Mouse (Mus musculus) CH12F3 (cell line): ENCODE results near the gene Rrbp1.

Source experiments
- in situ Hi-C: fragments of 300-500 bp; cut with MboI; formaldehyde crosslinking; loops from 2 replicates; pipeline ENCODE4 v1.14.3; 2020; ENCODE audit warnings: low sequenced_read_pairs

Gene Rrbp1

GRCm38 (mm10) chr2:143962192-143962591, 48.9 kb downstream of the Rrbp1 start:
- in situ Hi-C loops: no loop called here

DNA sequence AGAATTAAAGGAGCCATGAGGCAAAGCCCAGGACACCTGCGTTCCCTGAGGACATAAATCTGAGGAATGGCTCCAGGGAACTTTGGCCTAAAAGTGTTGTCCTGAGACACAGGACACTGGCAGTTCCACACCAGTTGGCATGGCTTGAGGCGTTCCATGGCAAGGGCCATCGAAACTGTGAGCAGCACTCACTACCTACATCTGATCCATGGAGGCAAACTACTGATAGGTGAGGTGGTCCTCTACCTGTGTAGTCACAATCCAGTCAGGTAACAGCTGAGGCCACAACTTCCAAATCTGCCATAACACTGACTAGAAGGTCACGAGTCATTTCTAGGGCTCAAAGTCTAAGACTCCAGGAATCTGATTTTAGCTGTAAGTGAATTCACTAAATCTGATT, 55.3 kb downstream of the Rrbp1 start:
- in situ Hi-C loops: no loop called here

DNA sequence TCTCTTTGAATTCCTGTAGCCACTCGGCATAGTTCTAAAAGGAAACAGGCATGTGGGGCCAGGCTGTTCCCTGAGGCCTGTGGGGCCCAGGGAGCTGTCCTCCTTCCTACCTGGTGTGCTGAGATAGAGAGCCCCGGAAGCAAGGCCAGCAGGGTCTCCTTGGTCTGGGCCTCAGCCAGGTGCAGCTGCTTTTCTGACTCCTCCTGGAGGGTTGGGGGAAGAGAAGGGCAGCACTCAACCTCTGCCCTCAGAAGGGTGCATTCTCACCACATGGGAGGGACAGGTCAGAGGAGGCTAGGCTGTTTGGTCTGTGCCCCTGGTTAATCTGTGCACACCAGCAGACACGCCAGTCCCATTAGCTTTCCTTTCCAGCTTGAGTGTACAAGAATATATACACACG, 56.1 kb downstream of the Rrbp1 start:
- in situ Hi-C loops: no loop called here

- in situ Hi-C loops: no loop called here
Measured at GRCm38 (mm10) chr2:143953944-143954343, 57.1 kb downstream of the Rrbp1 start.

DNA sequence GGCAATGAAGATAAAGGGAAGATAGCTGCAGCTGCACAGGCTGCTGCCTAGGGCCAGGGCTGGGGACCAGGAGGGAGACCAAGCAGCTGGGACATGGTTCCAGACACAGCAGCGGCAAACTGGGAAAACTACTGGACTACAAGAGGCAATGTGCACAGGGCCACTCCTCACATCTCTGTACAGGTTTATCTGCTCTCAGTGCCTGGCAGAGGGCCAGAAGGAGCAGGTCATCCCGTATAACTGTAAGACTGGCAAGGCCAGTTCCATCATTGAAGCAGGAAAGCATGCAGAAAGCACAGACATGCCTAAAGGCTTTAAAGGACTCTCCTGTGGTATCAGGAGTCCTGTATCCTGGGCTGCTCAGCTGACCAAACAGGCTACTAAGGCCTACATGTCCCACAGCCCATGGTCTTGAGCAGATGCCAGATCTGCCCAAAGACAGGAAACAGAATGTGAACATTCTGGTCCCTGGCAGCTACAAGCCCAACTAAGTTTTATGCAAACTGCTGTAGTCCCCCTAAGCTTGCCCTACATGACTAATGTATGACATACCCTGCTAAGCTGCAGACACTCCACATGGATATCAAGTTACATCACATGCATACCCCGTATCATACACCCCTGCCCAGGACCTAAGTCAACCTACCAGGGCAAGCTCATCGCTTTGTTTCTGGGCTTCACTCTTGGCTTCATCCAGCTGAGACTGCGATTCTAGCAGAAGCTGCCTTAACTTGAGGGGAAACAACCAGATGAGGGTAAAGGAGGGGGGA, 59.3 kb downstream of the Rrbp1 start:
- in situ Hi-C loops: no loop called here

DNA sequence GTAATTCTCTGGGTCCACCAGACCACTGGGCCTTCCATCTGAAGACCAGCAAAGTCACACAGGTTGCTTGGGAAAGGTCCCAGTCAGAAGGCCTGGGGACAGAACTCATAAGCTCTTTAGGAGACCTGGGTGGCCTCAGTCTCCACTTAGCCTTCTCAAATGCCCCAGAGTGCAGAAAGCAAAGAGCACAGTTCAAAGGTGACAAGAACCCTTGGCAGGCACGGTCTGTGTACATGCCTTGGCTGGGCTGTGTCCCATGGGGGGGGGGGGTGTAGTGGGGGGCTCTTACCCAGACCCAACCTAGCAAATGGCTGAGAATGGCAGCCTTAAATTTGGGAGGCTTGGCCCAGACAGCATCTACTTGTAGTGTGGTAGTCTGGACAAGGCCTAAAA, 60.0 kb downstream of the Rrbp1 start:
- in situ Hi-C loops: no loop called here

DNA sequence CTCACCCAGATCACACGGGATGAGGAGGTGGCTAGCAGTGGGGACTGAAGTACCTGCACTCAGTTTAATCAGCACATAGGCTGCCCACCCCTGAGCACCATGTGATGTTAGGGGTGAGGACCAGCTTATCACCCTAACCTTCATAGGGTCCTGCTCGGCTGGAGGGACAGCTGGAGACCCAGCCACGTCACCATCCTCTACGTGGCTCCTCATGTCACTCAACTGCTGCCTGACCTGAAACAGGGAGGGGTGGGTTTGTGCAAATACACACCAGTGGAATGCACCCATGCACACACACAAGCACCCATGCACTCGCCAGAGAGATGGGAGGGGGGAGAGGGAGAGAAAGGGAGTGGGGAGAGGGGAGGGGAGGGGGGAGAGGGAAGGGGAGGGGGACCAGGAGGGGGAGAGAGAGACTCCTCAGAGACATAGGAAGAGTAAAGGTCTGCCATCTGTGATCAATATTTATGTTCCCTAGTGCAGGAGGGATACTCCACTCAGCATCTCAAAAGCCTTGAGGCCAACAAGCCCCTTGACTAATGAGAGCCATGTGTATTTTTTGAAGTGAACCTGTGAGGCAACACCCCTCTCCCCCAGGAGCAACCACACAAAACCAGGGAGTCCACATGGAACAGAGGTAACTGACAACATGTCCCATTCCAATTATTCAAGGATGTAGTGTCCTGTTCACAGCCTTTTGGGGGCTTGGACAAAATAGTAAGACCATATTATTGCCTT, 60.6 kb downstream of the Rrbp1 start:
- in situ Hi-C loops: no loop called here

DNA sequence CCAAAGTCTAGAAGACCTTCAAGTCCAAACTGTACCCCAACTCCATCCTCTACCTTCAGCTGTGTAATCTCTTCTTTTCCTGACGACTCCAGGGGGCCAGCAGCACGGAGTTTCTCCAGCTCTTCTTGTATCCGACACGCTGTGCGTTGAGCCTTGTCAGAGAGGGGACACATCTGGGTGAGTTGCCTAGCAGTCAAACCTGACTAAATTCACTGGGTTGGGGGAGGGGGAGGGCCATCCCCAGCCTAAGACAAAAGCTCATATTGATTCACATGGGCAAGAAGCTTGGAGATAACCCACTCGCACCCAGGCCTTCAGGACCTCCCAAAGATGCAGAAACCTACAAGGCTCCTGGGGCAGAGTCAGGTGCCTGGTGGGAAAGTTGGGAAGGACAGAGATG, 61.8 kb downstream of the Rrbp1 start:
- in situ Hi-C loops: no loop called here

DNA sequence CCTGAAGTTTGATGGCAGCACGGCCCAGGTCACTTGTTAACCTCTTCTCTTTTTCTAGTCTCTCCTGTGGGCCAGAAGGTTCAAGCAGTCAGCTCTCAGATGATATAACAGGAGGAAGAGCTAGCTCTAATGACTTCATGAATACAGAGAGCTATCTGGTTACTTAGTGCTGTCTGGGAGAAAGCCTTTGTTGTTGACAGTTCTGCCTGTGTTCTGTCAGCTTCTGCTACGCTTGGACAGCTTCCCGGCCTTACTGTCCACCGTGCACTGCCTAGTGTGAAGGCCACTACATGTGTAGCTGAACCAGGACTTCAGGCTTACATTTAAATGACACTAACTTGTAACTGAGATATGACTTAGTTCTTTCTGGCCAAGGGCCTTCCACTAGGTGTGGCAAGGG, 62.6 kb downstream of the Rrbp1 start:
- in situ Hi-C loops: no loop called here

DNA sequence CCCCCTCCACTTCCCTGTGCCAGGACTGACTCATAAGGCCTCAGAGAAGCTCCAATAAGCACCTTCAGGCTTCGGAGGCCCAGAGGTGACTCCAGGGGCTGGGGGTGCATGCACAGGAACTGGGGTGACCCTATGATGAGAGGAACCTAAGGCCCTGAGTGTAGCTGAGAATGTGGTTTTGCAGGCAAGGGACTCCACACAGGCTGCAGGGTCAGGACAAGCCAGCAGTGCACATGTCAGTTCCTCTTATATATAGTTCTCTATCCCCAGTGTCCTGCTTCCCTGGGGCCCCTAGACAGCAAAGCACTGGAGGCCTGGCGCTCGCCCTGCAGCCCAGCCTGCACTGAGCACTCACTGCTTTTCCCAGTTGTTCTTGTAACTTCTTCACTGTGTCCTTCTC, 63.1 kb downstream of the Rrbp1 start:
- in situ Hi-C loops: no loop called here

- in situ Hi-C loops: no loop called here
Measured at GRCm38 (mm10) chr2:143946399-143946798, 64.7 kb downstream of the Rrbp1 start.

DNA sequence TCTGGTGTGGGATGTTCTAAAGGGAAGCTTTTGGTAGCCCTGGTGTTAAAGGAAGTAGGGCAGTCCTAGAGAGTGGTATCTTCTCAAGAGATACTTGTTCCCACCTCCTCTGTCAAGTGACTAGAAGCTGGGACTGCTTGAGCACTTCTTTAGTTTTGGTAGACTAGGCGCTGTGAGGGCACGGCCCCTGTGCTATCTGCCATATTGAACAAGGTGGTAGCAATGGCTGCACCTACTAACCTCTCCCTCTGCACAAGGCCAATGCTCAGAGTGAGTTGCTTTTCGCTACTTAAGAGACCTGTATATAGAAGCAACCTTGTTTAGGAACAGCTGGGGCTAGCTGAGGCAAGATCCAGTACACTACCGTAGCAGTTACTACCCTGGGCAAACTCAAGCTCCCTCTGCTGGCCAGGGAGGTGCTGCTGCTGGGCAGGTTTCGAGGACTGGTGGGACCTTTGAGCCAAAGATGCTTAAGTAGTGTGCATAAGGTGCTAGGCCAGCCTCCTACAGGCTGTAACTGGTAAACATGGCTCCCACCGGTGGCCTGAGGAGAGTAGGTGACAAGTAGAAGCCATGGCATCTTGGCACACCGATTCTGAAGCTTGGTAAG, 65.5 kb downstream of the Rrbp1 start:
- in situ Hi-C loops: no loop called here

DNA sequence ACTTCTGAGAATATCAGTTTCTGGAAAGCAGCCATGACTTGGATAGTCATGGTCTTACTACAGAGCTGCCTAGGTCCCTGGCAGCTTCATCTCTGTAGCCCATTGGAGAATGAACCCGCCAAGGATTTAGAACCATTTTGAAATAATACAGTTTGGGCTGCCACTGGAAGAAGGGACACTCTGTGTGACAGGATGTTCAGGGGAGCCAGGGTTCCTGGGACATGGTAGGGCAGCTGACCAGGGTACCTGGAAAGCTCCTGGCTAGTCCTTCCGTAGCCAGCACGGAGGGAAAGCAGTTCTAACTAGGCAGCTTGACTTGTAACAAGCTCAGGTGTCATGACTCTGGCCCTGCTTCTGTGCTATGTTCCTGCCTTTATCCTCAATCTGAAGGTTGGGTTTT, 66.3 kb downstream of the Rrbp1 start:
- in situ Hi-C loops: no loop called here

GRCm38 (mm10) chr2:143940406-143940805, 70.7 kb downstream of the Rrbp1 start:
- in situ Hi-C loops: no loop called here

DNA sequence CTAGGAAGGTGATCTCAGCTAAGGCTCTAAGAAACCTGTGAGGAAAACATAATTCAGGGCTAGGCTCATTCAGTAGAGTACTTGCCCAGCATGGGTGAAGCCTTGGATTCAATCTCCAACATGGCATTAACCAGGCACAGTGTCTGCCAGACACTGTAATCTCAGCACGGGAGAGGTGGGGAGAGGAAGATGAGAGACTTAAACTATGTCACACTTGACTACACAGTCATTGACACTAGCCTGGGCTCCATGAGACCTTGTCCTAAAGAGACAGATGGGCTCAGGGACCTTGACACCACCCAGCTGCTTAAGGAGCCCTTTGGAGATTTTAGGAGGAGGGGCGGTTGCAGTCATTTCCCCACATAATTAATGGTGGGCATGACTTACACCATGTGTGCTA, 73.2 kb downstream of the Rrbp1 start:
- in situ Hi-C loops: no loop called here

GRCm38 (mm10) chr2:143934439-143934838, 76.6 kb downstream of the Rrbp1 start:
- in situ Hi-C loops: no loop called here

GRCm38 (mm10) chr2:143933516-143933915, 77.5 kb downstream of the Rrbp1 start:
- in situ Hi-C loops: no loop called here

DNA sequence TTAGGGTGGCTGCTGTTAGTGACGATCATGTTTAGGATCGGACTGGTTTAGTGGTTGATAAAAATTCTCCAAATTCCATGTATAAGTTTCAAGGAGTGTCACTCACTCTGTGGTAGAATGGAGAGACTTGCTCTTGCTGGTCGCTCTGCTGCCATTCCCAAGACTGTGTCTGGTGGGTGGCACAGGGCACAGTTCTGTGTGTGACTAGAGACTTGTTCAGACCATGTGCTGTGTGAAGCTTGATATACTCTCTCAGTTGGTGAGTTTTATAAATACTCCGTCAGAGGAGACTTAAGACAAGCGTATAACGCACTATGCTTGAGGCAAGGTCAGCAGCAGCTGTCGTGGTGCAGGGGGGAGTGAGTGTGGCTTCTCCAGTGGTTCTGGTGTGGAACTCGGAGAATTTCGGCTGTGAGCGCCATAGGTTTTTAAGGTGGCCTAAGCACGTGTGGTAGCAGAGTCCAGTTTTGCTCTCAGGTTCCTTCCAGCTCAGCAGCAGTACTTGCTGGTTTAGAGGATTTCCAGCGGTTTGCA, 78.7 kb downstream of the Rrbp1 start:
- in situ Hi-C loops: no loop called here

GRCm38 (mm10) chr2:143929607-143930311, 81.3 kb downstream of the Rrbp1 start:
- in situ Hi-C loops: no loop called here

GRCm38 (mm10) chr2:143925826-143926225, 85.2 kb downstream of the Rrbp1 start:
- in situ Hi-C loops: no loop called here

DNA sequence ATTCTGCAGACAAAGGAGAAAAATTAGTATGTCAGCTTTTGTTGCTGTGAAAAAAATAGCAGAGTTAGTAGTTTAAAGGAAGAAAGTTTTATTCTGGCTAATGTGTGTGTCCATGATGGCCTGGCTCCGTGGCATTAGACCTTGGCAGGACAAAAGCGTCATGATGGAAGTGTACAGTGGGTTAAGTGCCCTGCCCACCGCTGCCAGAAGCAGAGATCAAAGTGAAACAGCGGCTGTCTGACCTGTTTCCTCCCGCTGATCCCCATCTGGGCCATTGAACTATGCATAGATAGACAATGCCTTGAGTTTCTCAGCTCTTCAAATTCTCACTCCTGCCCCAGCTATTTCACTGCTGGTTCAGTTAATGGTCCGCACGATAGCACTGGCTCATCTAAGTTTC, 87.0 kb downstream of the Rrbp1 start:
- in situ Hi-C loops: no loop called here
